Mouse (Mus musculus) myocyte (in vitro differentiated cells): ENCODE measurements at regions not wholly inside any gene's neighbourhood (a gene's known extent, or its start where the extent isn't known, plus 50 kb on each side); places are given as distances from the start of the nearest gene placed in this dataset.

Experiments
- H3K27me3 ChIP-seq: one replicate; pipeline ENCODE4 v1.6.1; 2011; ENCODE audit not compliant: control insufficient read depth, insufficient read depth, insufficient read length
- H3K36me3 ChIP-seq: one replicate; pipeline ENCODE4 v1.6.1; 2011; ENCODE audit not compliant: control insufficient read depth, insufficient read depth
- H3K4me2 ChIP-seq: one replicate; pipeline ENCODE4 v1.6.1; 2011; ENCODE audit warnings: low read depth, control low read depth
- H3K4me3 ChIP-seq: one replicate; pipeline ENCODE4 v1.5.1; 2011; ENCODE audit warnings: mild to moderate bottlenecking, control low read depth, moderate library complexity
- H3K79me2 ChIP-seq: one replicate; pipeline ENCODE4 v1.6.1; 2011; ENCODE audit not compliant: control insufficient read depth, insufficient read depth
- H3ac ChIP-seq: one replicate; pipeline ENCODE4 v1.6.1; 2011; ENCODE audit not compliant: control insufficient read depth, insufficient read length
- CEBPB ChIP-seq: IDR thresholded peaks from 2 replicates; pipeline ENCODE4 v1.6.1; 2011; ENCODE audit warnings: mild to moderate bottlenecking, moderate library complexity; ENCODE audit not compliant: poor library complexity, insufficient read depth, severe bottlenecking
- MAX ChIP-seq: IDR thresholded peaks from one replicate; pipeline ENCODE4 v1.6.1; 2011; ENCODE audit warnings: low read depth, mild to moderate bottlenecking, control low read depth
- MYOD1 ChIP-seq, 3 experiments: IDR thresholded peaks; one replicate each; pipeline ENCODE4 v1.6.1; 2011; ENCODE audit warnings: control low read depth in 2 of 3, low read depth in 2 of 3, mild to moderate bottlenecking in 2 of 3, moderate library complexity in 1 of 3; ENCODE audit not compliant: insufficient read length in 2 of 3, control insufficient read depth in 1 of 3
- MYOG ChIP-seq, 3 experiments: IDR thresholded peaks; one replicate each; pipeline ENCODE4 v1.6.1; 2011; ENCODE audit warnings: control low read depth in 2 of 3, low read depth in 2 of 3, mild to moderate bottlenecking in 2 of 3; ENCODE audit not compliant: insufficient read length in 2 of 3, control insufficient read depth in 1 of 3, insufficient read depth in 1 of 3
- POLR2A ChIP-seq: IDR thresholded peaks from one replicate; pipeline ENCODE4 v1.6.1; 2011; ENCODE audit warnings: low read depth, mild to moderate bottlenecking, control low read depth, moderate library complexity; ENCODE audit not compliant: insufficient read length
- POLR2AphosphoS2 ChIP-seq: IDR thresholded peaks from one replicate; pipeline ENCODE4 v1.6.1; 2011; ENCODE audit warnings: low read depth, control low read depth; ENCODE audit not compliant: insufficient read length
- SRF ChIP-seq: IDR thresholded peaks from one replicate; pipeline ENCODE4 v1.6.1; 2011; ENCODE audit warnings: low read depth; ENCODE audit not compliant: control insufficient read depth, insufficient read length
- TCF12 ChIP-seq: IDR thresholded peaks from one replicate; pipeline ENCODE4 v1.6.1; 2011; ENCODE audit warnings: mild to moderate bottlenecking, control low read depth; ENCODE audit not compliant: poor library complexity, insufficient read depth, severe bottlenecking
- TCF3 ChIP-seq: IDR thresholded peaks from one replicate; pipeline ENCODE4 v1.6.1; 2011; ENCODE audit warnings: low read depth, control low read depth; ENCODE audit not compliant: insufficient read length
- USF1 ChIP-seq: IDR thresholded peaks from one replicate; pipeline ENCODE4 v1.6.1; 2011; ENCODE audit warnings: low read depth, mild to moderate bottlenecking, control low read depth, moderate library complexity

- Histone ChIP-seq H3ac (no peak overlapping the region), H3K36me3 (no peaks in the 10 kb centered on the region), H3K4me2 (no peak overlapping the region), H3K4me3 (no peak overlapping the region), H3K79me2 (no peaks in the 10 kb centered on the region), H3K27me3 (no peaks in the 10 kb centered on the region)
- TF ChIP-seq POLR2A = no peak
These were observed 270.3 kb downstream of the En1 start for GRCm38 (mm10) chr1:120872554-120872953.

- Histone ChIP-seq H3K4me2 (no peak overlapping the region), H3K27me3 (no peaks in the 10 kb centered on the region), H3K36me3 (no peaks in the 10 kb centered on the region), H3ac (no peak overlapping the region), H3K4me3 (no peak overlapping the region), H3K79me2 (no peaks in the 10 kb centered on the region)
- TF ChIP-seq POLR2A (no peak), POLR2AphosphoS2 (no peak), USF1 (no peak)
These were observed 280.8 kb downstream of the En1 start for GRCm38 (mm10) chr1:120882959-120883549.

GRCm38 (mm10) chr1:120883632-120884031, 281.4 kb downstream of the En1 start:
- no peak overlapping the region for H3ac ChIP-seq
- H3K4me2 ChIP-seq = no peak overlapping the region
- no peaks in the 10 kb centered on the region for H3K79me2 ChIP-seq
- TF ChIP-seq MYOD1 (IDR thresholded peaks at IDR 0.05; ENCODE audit: control insufficient read depth in 1 of 3, insufficient read length in 2 of 3, low read depth in 2 of 3) (peak in 2 of 3 experiments; percentile 11 to 31), MAX (no peak)
- no peaks in the 10 kb centered on the region for H3K36me3 ChIP-seq
- no peaks in the 10 kb centered on the region for H3K27me3 ChIP-seq
- H3K4me3 ChIP-seq = no peak overlapping the region

- no peak for TF ChIP-seq MAX
- TF ChIP-seq SRF = no peak
- no peak for TF ChIP-seq TCF3
- TF ChIP-seq MYOG (IDR thresholded peaks at IDR 0.05; ENCODE audit: control insufficient read depth in 1 of 3, insufficient read depth in 1 of 3, insufficient read length in 2 of 3, low read depth in 2 of 3) = no peak
- TF ChIP-seq CEBPB = no peak
- no peak for TF ChIP-seq POLR2AphosphoS2
- no peak for TF ChIP-seq TCF12
- no peak for TF ChIP-seq USF1
- TF ChIP-seq POLR2A = no peak
- Histone ChIP-seq H3K4me3 (no peak overlapping the region), H3K79me2 (no peaks in the 10 kb centered on the region), H3K27me3 (no peaks in the 10 kb centered on the region), H3K36me3 (no peaks in the 10 kb centered on the region), H3ac (no peak overlapping the region), H3K4me2 (no peak overlapping the region)
These were observed 308.6 kb downstream of the En1 start for GRCm38 (mm10) chr1:120910801-120911200.

DNA sequence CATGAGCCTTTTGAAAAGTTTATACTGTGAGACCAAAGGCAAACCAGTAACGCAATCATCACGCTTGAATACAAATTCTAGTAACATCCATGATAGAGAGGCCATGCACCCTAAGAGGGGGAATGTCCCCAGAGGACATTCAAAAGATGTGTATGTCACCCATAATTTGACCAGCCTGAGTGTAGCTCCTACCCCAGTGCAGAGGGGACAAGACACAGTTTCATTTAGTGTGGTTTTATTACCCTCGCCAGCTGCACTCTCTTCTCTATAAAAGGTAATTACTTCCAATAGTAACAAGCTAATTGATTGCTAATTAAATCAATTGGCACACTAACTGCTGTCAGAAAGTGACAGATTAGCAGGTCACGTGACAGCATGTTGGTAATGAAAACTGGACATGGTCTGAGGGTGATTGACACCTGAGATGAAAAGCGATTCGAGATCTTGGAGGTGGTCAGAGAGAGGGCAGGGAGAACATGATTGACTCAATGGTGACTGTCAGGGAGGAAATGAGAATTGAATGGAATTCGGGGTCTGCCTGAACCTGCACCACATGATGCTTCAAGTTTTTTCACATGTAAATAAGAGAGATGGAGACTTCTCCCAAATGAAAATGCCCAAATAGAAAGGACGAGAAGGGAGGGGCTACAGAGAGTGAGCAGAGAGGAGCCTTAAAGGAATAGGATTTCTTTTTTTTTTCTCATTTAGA, 309.9 kb downstream of the En1 start:
- Histone ChIP-seq H3K4me3 (no peak overlapping the region), H3K36me3 (no peaks in the 10 kb centered on the region), H3K4me2 (no peak overlapping the region), H3K27me3 (no peaks in the 10 kb centered on the region), H3ac (no peak overlapping the region), H3K79me2 (no peaks in the 10 kb centered on the region)
- no peak for TF ChIP-seq MYOG (IDR thresholded peaks at IDR 0.05; ENCODE audit: control insufficient read depth in 1 of 3, insufficient read depth in 1 of 3, insufficient read length in 2 of 3, low read depth in 2 of 3)
- TF ChIP-seq TCF3 = no peak

DNA sequence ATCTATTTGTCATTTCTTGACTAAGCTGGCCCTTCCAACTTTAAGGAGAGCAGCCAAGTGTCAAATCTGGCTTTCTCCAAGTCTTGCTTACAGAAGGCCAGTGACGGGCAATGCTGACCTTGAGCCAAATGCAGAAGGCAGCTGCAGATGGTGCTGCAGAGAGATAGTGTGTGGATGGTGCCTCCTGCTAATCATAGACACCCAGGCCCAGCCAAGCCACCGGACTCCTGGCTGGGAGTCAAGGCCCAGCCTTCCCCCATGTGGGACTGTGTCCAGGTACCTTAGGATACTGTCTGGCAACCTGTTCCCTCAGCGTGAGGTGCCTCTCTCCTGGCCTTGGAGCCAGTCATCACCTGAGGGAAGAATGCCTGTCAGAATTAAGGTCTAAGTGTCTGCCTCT, 319.3 kb downstream of the En1 start:
- Histone ChIP-seq H3K79me2 (no peaks in the 10 kb centered on the region), H3K4me3 (no peak overlapping the region), H3ac (no peak overlapping the region), H3K4me2 (no peak overlapping the region), H3K27me3 (no peaks in the 10 kb centered on the region), H3K36me3 (no peaks in the 10 kb centered on the region)
- TF ChIP-seq POLR2A = no peak
- TF ChIP-seq MYOG (IDR thresholded peaks at IDR 0.05; ENCODE audit: control insufficient read depth in 1 of 3, insufficient read depth in 1 of 3, insufficient read length in 2 of 3, low read depth in 2 of 3) = peak; percentile 17 to 88 (median 57)
- peak in 2 of 3 experiments; percentile 51 to 86 for TF ChIP-seq MYOD1 (IDR thresholded peaks at IDR 0.05; ENCODE audit: control insufficient read depth in 1 of 3, insufficient read length in 2 of 3, low read depth in 2 of 3)
